Mouse (Mus musculus): ENCODE measurements around the gene Cib1. TPM values are rescaled to one million over a fixed set of nuclear protein-coding genes. Genes with fewer than 3 reads are reported as not detected.

Cib1 gene
- 526 and 531 TPM in 2 replicates for polyA plus RNA-seq (2015; fragmentation: Nextera tagmentation; extraction: Ambion mirVana)

GRCm38 (mm10) chr7:80232489-80233029 is at the start of gene Cib1, which contains the start of gene Gdpgp1:
TSS of gene Cib1 (minus strand) at chr7:80232813.
TSS of gene Gdpgp1 (plus strand) at chr7:80232865.
- peak within 1 kb of the TSS; percentile 98 for H3K27ac ChIP-seq (ENCODE audit: low read depth, low read length)
- 0 out of 2 replicates have a peak, but pooled peaks cover 4% of the 10 kb centered on the region for H3K4me1 ChIP-seq (replicated peaks; ENCODE audit: control insufficient read depth, insufficient read depth, low read length)
- no peaks in the 10 kb centered on the region for H3K27me3 ChIP-seq (replicated peaks; ENCODE audit: control insufficient read depth, insufficient read depth, low read length)
- TF ChIP-seq CTCF (IDR thresholded peaks at IDR 0.05; ENCODE audit: low read depth): peak; percentile 18
- peaks cover 13% of the 10 kb centered on the region for H3K36me3 ChIP-seq (ENCODE audit: control insufficient read depth, insufficient read depth)
- ATAC-seq: peak; percentile 96
- H3K9me3 ChIP-seq (ENCODE audit: control insufficient read depth): no peaks in the 10 kb centered on the region
- H3K4me2 ChIP-seq (replicated peaks; ENCODE audit: low read depth): peak within 1 kb of the TSS; percentile 88
- under 1% methylated on average over 55 of the region's 56 CpGs for WGBS
- peak within 1 kb of the TSS; percentile 79 for H3K9ac ChIP-seq (ENCODE audit: low read depth, low read length)
- peak within 1 kb of the TSS; percentile 71 for H3K4me3 ChIP-seq (ENCODE audit: low read depth, low read length)

DNA sequence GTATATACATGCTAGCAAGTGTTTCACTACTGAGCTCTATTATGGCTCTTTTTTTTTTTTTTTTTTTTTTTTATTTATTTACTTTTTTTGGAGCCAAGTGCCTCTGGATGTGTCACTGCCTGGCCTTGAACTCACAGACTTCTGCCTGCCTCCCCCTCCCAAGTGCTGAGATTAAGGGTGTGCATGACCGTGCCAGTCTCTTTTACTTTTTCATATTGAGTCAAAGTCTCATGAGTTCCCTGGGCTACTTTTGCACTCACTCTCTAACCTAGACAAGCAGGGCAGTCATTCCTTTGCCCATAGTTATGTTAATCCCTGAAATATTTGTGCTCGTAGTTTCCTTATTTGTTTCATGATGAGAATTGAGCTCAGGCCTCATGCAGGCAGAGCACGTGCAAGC is 49.0 kb upstream of the Cib1 start:
- H3K27ac ChIP-seq (ENCODE audit: low read depth, low read length): no peak overlapping the region
- H3K36me3 ChIP-seq (ENCODE audit: control insufficient read depth, insufficient read depth): peaks cover 50% of the 10 kb centered on the region
- TF ChIP-seq CTCF (IDR thresholded peaks at IDR 0.05; ENCODE audit: low read depth): no peak
- H3K9ac ChIP-seq (ENCODE audit: low read depth, low read length): no peak overlapping the region
- no peak for ATAC-seq
- no peaks in the 10 kb centered on the region for H3K9me3 ChIP-seq (ENCODE audit: control insufficient read depth)
- no peaks in the 10 kb centered on the region for H3K27me3 ChIP-seq (replicated peaks; ENCODE audit: control insufficient read depth, insufficient read depth, low read length)
- H3K4me2 ChIP-seq (replicated peaks; ENCODE audit: low read depth): no peak overlapping the region
- no peak overlapping the region for H3K4me3 ChIP-seq (ENCODE audit: low read depth, low read length)
- 77% methylated on average over 3 of the region's 3 CpGs for WGBS
- H3K4me1 ChIP-seq (replicated peaks; ENCODE audit: control insufficient read depth, insufficient read depth, low read length): no peaks in the 10 kb centered on the region

- Histone ChIP-seq H3K4me1 (replicated peaks; ENCODE audit: control insufficient read depth, insufficient read depth, low read length) (no peaks in the 10 kb centered on the region), H3K9me3 (ENCODE audit: control insufficient read depth) (no peaks in the 10 kb centered on the region), H3K27ac (ENCODE audit: low read depth, low read length) (no peak overlapping the region), H3K36me3 (ENCODE audit: control insufficient read depth, insufficient read depth) (peaks cover 52% of the 10 kb centered on the region), H3K4me3 (ENCODE audit: low read depth, low read length) (no peak overlapping the region), H3K9ac (ENCODE audit: low read depth, low read length) (no peak overlapping the region), H3K27me3 (replicated peaks; ENCODE audit: control insufficient read depth, insufficient read depth, low read length) (no peaks in the 10 kb centered on the region), H3K4me2 (replicated peaks; ENCODE audit: low read depth) (no peak overlapping the region)
- ATAC-seq: no peak
- WGBS: 93% methylated on average over 2 of the region's 2 CpGs
- peak; percentile 50 for TF ChIP-seq CTCF (IDR thresholded peaks at IDR 0.05; ENCODE audit: low read depth)
Measured at GRCm38 (mm10) chr7:80280998-80281397, 48.4 kb upstream of the Cib1 start.

GRCm38 (mm10) chr7:80280032-80280431 is 47.4 kb upstream of the Cib1 start:
- Histone ChIP-seq H3K27me3 (replicated peaks; ENCODE audit: control insufficient read depth, insufficient read depth, low read length) (no peaks in the 10 kb centered on the region), H3K4me2 (replicated peaks; ENCODE audit: low read depth) (no peak overlapping the region), H3K4me3 (ENCODE audit: low read depth, low read length) (no peak overlapping the region), H3K36me3 (ENCODE audit: control insufficient read depth, insufficient read depth) (peaks cover 49% of the 10 kb centered on the region), H3K4me1 (replicated peaks; ENCODE audit: control insufficient read depth, insufficient read depth, low read length) (no peaks in the 10 kb centered on the region), H3K9me3 (ENCODE audit: control insufficient read depth) (no peaks in the 10 kb centered on the region), H3K27ac (ENCODE audit: low read depth, low read length) (no peak overlapping the region), H3K9ac (ENCODE audit: low read depth, low read length) (no peak overlapping the region)
- 87% methylated on average over 10 of the region's 10 CpGs for whole genome bisulfite sequencing
- TF ChIP-seq CTCF (IDR thresholded peaks at IDR 0.05; ENCODE audit: low read depth): no peak
- ATAC-seq: no peak

DNA sequence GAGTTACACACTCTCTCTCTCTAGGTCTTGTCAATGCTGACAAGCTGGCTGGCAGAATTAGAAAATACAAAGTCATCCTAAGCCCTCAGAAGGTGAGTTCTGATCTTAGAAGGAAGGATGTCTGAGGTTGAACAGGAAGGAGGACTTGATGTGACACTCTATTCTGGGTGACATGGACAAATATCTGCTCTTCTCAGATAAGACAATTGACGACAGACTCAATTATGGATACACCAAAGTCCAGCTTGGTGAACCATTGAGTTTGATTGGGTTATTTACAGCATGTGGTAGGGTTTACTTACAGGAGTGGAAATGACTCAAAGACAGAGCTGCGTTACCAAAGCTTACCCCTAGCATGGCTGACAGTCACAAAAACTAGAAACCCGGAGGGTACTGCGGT is 43.8 kb upstream of the Cib1 start:
- peaks cover 63% of the 10 kb centered on the region for H3K36me3 ChIP-seq (ENCODE audit: control insufficient read depth, insufficient read depth)
- peak overlapping the region; percentile 21; the same call in 1 of the 2 replicates for H3K27ac ChIP-seq (ENCODE audit: low read depth, low read length)
- H3K9ac ChIP-seq (ENCODE audit: low read depth, low read length): no peak overlapping the region
- no peak for TF ChIP-seq CTCF (IDR thresholded peaks at IDR 0.05; ENCODE audit: low read depth)
- no peak for ATAC-seq
- no peak overlapping the region for H3K4me2 ChIP-seq (replicated peaks; ENCODE audit: low read depth)
- H3K4me1 ChIP-seq (replicated peaks; ENCODE audit: control insufficient read depth, insufficient read depth, low read length): no peaks in the 10 kb centered on the region
- 86% methylated on average over 4 of the region's 4 CpGs for WGBS
- no peaks in the 10 kb centered on the region for H3K27me3 ChIP-seq (replicated peaks; ENCODE audit: control insufficient read depth, insufficient read depth, low read length)
- H3K4me3 ChIP-seq (ENCODE audit: low read depth, low read length): no peak overlapping the region
- no peaks in the 10 kb centered on the region for H3K9me3 ChIP-seq (ENCODE audit: control insufficient read depth)

- Histone ChIP-seq H3K4me3 (ENCODE audit: low read depth, low read length) (no peak overlapping the region), H3K4me2 (replicated peaks; ENCODE audit: low read depth) (no peak overlapping the region), H3K27ac (ENCODE audit: low read depth, low read length) (no peak overlapping the region), H3K27me3 (replicated peaks; ENCODE audit: control insufficient read depth, insufficient read depth, low read length) (no peaks in the 10 kb centered on the region), H3K9ac (ENCODE audit: low read depth, low read length) (no peak overlapping the region), H3K36me3 (ENCODE audit: control insufficient read depth, insufficient read depth) (peaks cover 44% of the 10 kb centered on the region), H3K9me3 (ENCODE audit: control insufficient read depth) (no peaks in the 10 kb centered on the region), H3K4me1 (replicated peaks; ENCODE audit: control insufficient read depth, insufficient read depth, low read length) (peaks cover 4% of the 10 kb centered on the region; the same call in 1 of the 2 replicates)
- 81% methylated on average over 2 of the region's 2 CpGs for WGBS
- no peak for ATAC-seq
- TF ChIP-seq CTCF (IDR thresholded peaks at IDR 0.05; ENCODE audit: low read depth): no peak
Measured at GRCm38 (mm10) chr7:80273456-80273855, 40.8 kb upstream of the Cib1 start.

Data from intestine, postnatal 0 days (tissue).